Mouse (Mus musculus) forebrain, embryonic 16.5 days (tissue): ENCODE data around the gene Krt9. TPM values are rescaled to one million over a fixed set of nuclear protein-coding genes. Genes with fewer than 3 reads are reported as not detected.

ENCODE experiments used
- ATAC-seq: fragments of 200-750 bp; cut with Nextera tagmentation; 2 replicates; pipeline ENCODE4 v1.8.0; 2017; ENCODE audit warnings: mild to moderate bottlenecking, moderate library complexity
- H3K27ac ChIP-seq: fragments of 300-500 bp; sonication (generic); 2 replicates; pipeline ENCODE4 v1.5.1; 2014; ENCODE audit warnings: low read length, control low read depth
- H3K27me3 ChIP-seq: fragments of 300-500 bp; sonication (generic); replicated peaks from 2 replicates; pipeline ENCODE4 v1.6.1; 2014; ENCODE audit warnings: low read length; ENCODE audit not compliant: control insufficient read depth, insufficient read depth
- H3K36me3 ChIP-seq: fragments of 300-500 bp; sonication (generic); 2 replicates; pipeline ENCODE4 v1.6.1; 2014; ENCODE audit not compliant: control insufficient read depth, insufficient read depth
- H3K4me1 ChIP-seq: fragments of 300-500 bp; sonication (generic); replicated peaks from 2 replicates; pipeline ENCODE4 v1.6.1; 2014; ENCODE audit warnings: low read length; ENCODE audit not compliant: control insufficient read depth, insufficient read depth
- H3K4me2 ChIP-seq: fragments of 300-500 bp; sonication (generic); 2 replicates; pipeline ENCODE4 v1.6.1; 2014; ENCODE audit warnings: mild to moderate bottlenecking, low read length, control low read depth
- H3K4me3 ChIP-seq: fragments of 300-500 bp; sonication (generic); replicated peaks from 2 replicates; pipeline ENCODE4 v1.5.1; 2014; ENCODE audit warnings: mild to moderate bottlenecking, low read length, control low read depth
- H3K9ac ChIP-seq: fragments of 300-500 bp; sonication (generic); replicated peaks from 2 replicates; pipeline ENCODE4 v1.6.1; 2014; ENCODE audit warnings: low read depth, low read length, control low read depth
- H3K9me3 ChIP-seq: fragments of 300-500 bp; sonication (generic); 2 replicates; pipeline ENCODE4 v1.6.1; 2016; ENCODE audit warnings: low read length; ENCODE audit not compliant: control insufficient read depth
- WGBS: fragments of 180-500 bp; shearing (Covaris S2); extraction: QIAGEN DNeasy Blood & Tissue Kit; methylation state at CpG from one replicate; pipeline ENCODE4 v1.1.7; 2014; 5-methylcytosine and 5-hydroxymethylcytosine counted together
- polyA plus RNA-seq: library from polyadenylated mRNA; unstranded; fragments of >200 nt; fragmentation: Nextera tagmentation; extraction: Ambion mirVana; gene quantifications from 2 replicates; pipeline ENCODE4 v1.2.1, GENCODE M21; 2015

Gene Krt9
- polyA plus RNA-seq, 1 experiment from 2014 or later: not detected

GRCm38 (mm10) chr11:100157908-100158477, 35.1 kb downstream of the Krt9 start:
- no peak for ATAC-seq

DNA sequence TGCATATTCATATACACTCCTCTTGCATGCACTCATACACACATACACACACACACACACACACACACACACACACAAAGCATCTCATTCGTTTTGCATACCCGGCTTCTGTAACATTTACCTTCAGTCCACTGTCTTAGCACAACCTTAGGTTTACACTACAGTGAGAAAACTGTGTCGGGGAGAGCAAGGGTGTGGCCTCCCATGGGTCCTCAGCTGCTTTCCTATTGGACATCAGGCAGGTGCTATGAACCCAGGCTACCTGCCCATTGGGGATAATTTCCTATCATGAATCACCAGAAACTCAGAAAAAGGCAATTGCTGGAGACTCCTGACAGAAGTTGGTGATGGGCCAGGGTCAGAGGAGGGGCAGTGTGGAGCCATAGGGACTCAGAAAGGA, 35.7 kb downstream of the Krt9 start:
- no peaks in the 10 kb centered on the region for H3K4me1 ChIP-seq
- no peaks in the 10 kb centered on the region for H3K36me3 ChIP-seq
- H3K9ac ChIP-seq: no peak overlapping the region
- H3K9me3 ChIP-seq: no peaks in the 10 kb centered on the region
- H3K27ac ChIP-seq: no peak overlapping the region
- no peak overlapping the region for H3K4me3 ChIP-seq
- H3K4me2 ChIP-seq: no peak overlapping the region
- WGBS: 87% methylated on average over 3 of the region's 3 CpGs
- no peaks in the 10 kb centered on the region for H3K27me3 ChIP-seq
- ATAC-seq: no peak

More at GRCm38 (mm10) chr11:100157908-100158477, 35.1 kb downstream of the Krt9 start:
- Histone ChIP-seq H3K36me3 (no peaks in the 10 kb centered on the region), H3K9ac (no peak overlapping the region), H3K27me3 (no peaks in the 10 kb centered on the region), H3K4me2 (no peak overlapping the region), H3K4me1 (no peaks in the 10 kb centered on the region), H3K4me3 (no peak overlapping the region), H3K9me3 (no peaks in the 10 kb centered on the region), H3K27ac (no peak overlapping the region)
- 70% methylated on average over 6 of the region's 6 CpGs for WGBS

GRCm38 (mm10) chr11:100155497-100156255, 37.4 kb downstream of the Krt9 start:
- Histone ChIP-seq H3K4me2 (no peak overlapping the region), H3K9me3 (no peaks in the 10 kb centered on the region), H3K9ac (no peak overlapping the region), H3K4me1 (no peaks in the 10 kb centered on the region), H3K4me3 (no peak overlapping the region), H3K27ac (no peak overlapping the region), H3K27me3 (no peaks in the 10 kb centered on the region), H3K36me3 (no peaks in the 10 kb centered on the region)
- no peak for ATAC-seq
- 65% methylated on average over 8 of the region's 8 CpGs for WGBS

- WGBS: 50% methylated on average over 9 of the region's 9 CpGs
- Histone ChIP-seq H3K27ac (no peak within 1 kb of the TSS), H3K27me3 (peaks cover 22% of the 10 kb centered on the region), H3K9ac (no peak within 1 kb of the TSS), H3K9me3 (no peaks in the 10 kb centered on the region), H3K4me1 (0 out of 2 replicates have a peak, but pooled peaks cover 6% of the 10 kb centered on the region), H3K36me3 (no peaks in the 10 kb centered on the region), H3K4me2 (no peak within 1 kb of the TSS), H3K4me3 (no peak within 1 kb of the TSS)
- no peak for ATAC-seq
Observed at GRCm38 (mm10) chr11:100148615-100149330, 44.3 kb downstream of the Krt9 start, which contains the start of gene Krt19. Gene Krt19 (minus strand): TSS chr11:100148665.

- no peaks in the 10 kb centered on the region for H3K9me3 ChIP-seq
- ATAC-seq: no peak
- WGBS: 71% methylated on average over 5 of the region's 5 CpGs
- H3K27me3 ChIP-seq: peaks cover 22% of the 10 kb centered on the region
- H3K36me3 ChIP-seq: no peaks in the 10 kb centered on the region
- no peak overlapping the region for H3K4me2 ChIP-seq
- H3K9ac ChIP-seq: no peak overlapping the region
- 0 out of 2 replicates have a peak, but pooled peaks cover 6% of the 10 kb centered on the region for H3K4me1 ChIP-seq
- no peak overlapping the region for H3K27ac ChIP-seq
- no peak overlapping the region for H3K4me3 ChIP-seq
Observed at GRCm38 (mm10) chr11:100147566-100148353, 45.3 kb downstream of the Krt9 start.

DNA sequence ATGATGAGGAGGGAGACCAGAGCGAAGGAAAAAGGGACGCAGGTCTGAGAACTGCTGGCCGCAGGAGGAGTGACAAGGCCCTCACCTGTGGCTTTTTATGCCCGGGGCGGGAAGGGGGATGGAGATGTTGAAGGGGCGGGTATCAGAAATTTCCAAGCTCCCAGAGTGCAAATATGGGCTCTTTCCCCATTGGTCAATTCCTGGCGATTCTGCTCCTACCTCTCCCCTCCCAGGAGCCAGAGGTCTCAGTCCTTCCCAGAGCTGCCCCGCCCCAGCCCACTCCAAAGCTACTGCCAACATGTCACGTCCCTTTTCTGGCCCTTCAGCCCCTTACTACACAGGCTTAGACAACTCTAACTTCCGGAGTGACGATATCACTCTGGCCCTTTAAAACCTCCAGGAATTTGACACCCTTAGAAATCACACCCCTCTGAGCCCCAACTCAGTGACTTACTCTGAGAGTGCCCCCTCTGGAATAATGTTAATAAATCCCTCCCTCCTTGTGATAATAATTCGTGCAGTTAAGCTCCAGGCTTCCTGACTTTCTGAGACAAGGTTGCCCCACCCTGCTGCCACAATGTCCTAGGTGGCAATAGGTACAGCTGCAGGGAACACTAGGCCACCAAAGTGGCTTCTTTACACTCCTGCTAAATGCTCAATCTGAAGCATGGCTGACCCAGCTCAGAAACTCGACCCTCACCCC, 47.0 kb downstream of the Krt9 start:
- 0 out of 2 replicates have a peak, but pooled peaks cover 6% of the 10 kb centered on the region for H3K4me1 ChIP-seq
- no peak overlapping the region for H3K9ac ChIP-seq
- H3K27me3 ChIP-seq: peaks cover 22% of the 10 kb centered on the region
- no peak overlapping the region for H3K4me3 ChIP-seq
- H3K36me3 ChIP-seq: no peaks in the 10 kb centered on the region
- H3K27ac ChIP-seq: no peak overlapping the region
- 7% methylated on average over 13 of the region's 13 CpGs for WGBS
- no peaks in the 10 kb centered on the region for H3K9me3 ChIP-seq
- ATAC-seq: no peak
- H3K4me2 ChIP-seq: no peak overlapping the region

- Histone ChIP-seq H3K27me3 (peaks cover 22% of the 10 kb centered on the region), H3K4me3 (no peak overlapping the region), H3K27ac (no peak overlapping the region), H3K4me1 (0 out of 2 replicates have a peak, but pooled peaks cover 6% of the 10 kb centered on the region), H3K36me3 (no peaks in the 10 kb centered on the region), H3K9ac (no peak overlapping the region), H3K9me3 (no peaks in the 10 kb centered on the region), H3K4me2 (peak overlapping the region; percentile 27)
- no peak for ATAC-seq
- 2% methylated on average over 20 of the region's 20 CpGs for WGBS
Observed at GRCm38 (mm10) chr11:100145104-100145503, 47.9 kb downstream of the Krt9 start.

DNA sequence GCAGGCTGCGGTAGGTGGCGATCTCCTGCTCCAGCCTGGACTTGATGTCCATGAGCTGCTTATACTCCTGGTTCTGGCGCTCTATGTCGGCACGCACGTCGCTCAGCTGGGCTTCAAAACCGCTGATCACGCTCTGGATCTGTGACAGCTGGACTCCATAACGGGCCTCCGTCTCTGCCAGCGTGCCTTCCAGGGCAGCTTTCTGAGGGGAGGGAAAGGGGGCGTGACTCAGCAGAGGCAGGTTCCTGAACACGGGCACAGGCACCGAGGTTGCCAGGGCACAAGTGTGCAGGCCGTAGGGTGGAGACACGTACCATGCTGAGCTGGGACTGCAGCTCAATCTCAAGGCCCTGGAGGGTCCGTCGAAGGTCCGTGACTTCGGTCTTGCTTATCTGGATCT, 52.1 kb downstream of the Krt9 start:
- Histone ChIP-seq H3K27ac (no peak overlapping the region), H3K4me2 (no peak overlapping the region), H3K4me1 (peaks cover 12% of the 10 kb centered on the region; the same call in 1 of the 2 replicates), H3K9ac (no peak overlapping the region), H3K9me3 (no peaks in the 10 kb centered on the region), H3K4me3 (no peak overlapping the region), H3K27me3 (peaks cover 14% of the 10 kb centered on the region), H3K36me3 (no peaks in the 10 kb centered on the region)
- ATAC-seq: no peak
- 80% methylated on average over 21 of the region's 21 CpGs for WGBS
